Mouse (Mus musculus): ENCODE measurements at regions not wholly inside any gene's neighbourhood (a gene's known extent, or its start where the extent isn't known, plus 50 kb on each side); places are given as distances from the start of the nearest gene placed in this dataset.

GRCm38 (mm10) chr9:50257162-50257561 is 87.6 kb downstream of the Rpl10-ps3 start:
- TF ChIP-seq POLR2A (IDR thresholded peaks at IDR 0.05; ENCODE audit: borderline replicate concordance, extremely low read depth, insufficient read depth, insufficient read length): no peak
- Histone ChIP-seq H3K36me3 (ENCODE audit: control insufficient read depth, insufficient read depth, low read length) (no peaks in the 10 kb centered on the region), H3K4me3 (replicated peaks; ENCODE audit: low read length) (no peak overlapping the region), H3K9me3 (ENCODE audit: control insufficient read depth, low read length) (no peaks in the 10 kb centered on the region), H3K9ac (ENCODE audit: low read depth, low read length, severe bottlenecking) (no peak overlapping the region), H3K27ac (replicated peaks; ENCODE audit: low read depth, low read length) (no peak overlapping the region), H3K27me3 (ENCODE audit: control insufficient read depth, insufficient read depth, low read length) (no peaks in the 10 kb centered on the region), H3K4me1 (ENCODE audit: control insufficient read depth, insufficient read depth, low read length) (no peaks in the 10 kb centered on the region), H3K4me2 (replicated peaks; ENCODE audit: low read depth, low read length, severe bottlenecking) (no peak overlapping the region)
- ATAC-seq (ENCODE audit: low FRiP score, low read depth) (no peak), DNase-seq (ENCODE audit: low spot score) (no peak)
- 70% methylated on average over 3 of the region's 3 CpGs for WGBS

- DNase-seq (ENCODE audit: low spot score) (no peak), ATAC-seq (ENCODE audit: low FRiP score, low read depth) (no peak)
- TF ChIP-seq POLR2A (IDR thresholded peaks at IDR 0.05; ENCODE audit: borderline replicate concordance, extremely low read depth, insufficient read depth, insufficient read length): no peak
- no peak overlapping the region for H3K9ac ChIP-seq (ENCODE audit: low read depth, low read length, severe bottlenecking)
- H3K36me3 ChIP-seq (ENCODE audit: control insufficient read depth, insufficient read depth, low read length): no peaks in the 10 kb centered on the region
- H3K4me3 ChIP-seq (replicated peaks; ENCODE audit: low read length): no peak overlapping the region
- 57% methylated on average over 5 of the region's 5 CpGs for WGBS
- H3K4me1 ChIP-seq (ENCODE audit: control insufficient read depth, insufficient read depth, low read length): no peaks in the 10 kb centered on the region
- no peaks in the 10 kb centered on the region for H3K27me3 ChIP-seq (ENCODE audit: control insufficient read depth, insufficient read depth, low read length)
- no peak overlapping the region for H3K4me2 ChIP-seq (replicated peaks; ENCODE audit: low read depth, low read length, severe bottlenecking)
- no peaks in the 10 kb centered on the region for H3K9me3 ChIP-seq (ENCODE audit: control insufficient read depth, low read length)
- H3K27ac ChIP-seq (replicated peaks; ENCODE audit: low read depth, low read length): no peak overlapping the region
Observed at GRCm38 (mm10) chr9:50244982-50245671, 99.6 kb downstream of the Rpl10-ps3 start.

GRCm38 (mm10) chr9:50240923-50241322 is 103.8 kb downstream of the Rpl10-ps3 start:
- 43% methylated on average over 8 of the region's 8 CpGs for WGBS
- no peak for DNase-seq (ENCODE audit: low spot score)
- no peak for ATAC-seq (ENCODE audit: low FRiP score, low read depth)

GRCm38 (mm10) chr9:50235908-50236307 is 108.9 kb downstream of the Rpl10-ps3 start:
- WGBS: 28% methylated on average over 1 of the region's 1 CpGs
- ATAC-seq (ENCODE audit: low FRiP score, low read depth): no peak
- TF ChIP-seq POLR2A (IDR thresholded peaks at IDR 0.05; ENCODE audit: borderline replicate concordance, extremely low read depth, insufficient read depth, insufficient read length): no peak
- H3K36me3 ChIP-seq (ENCODE audit: control insufficient read depth, insufficient read depth, low read length): no peaks in the 10 kb centered on the region
- no peaks in the 10 kb centered on the region for H3K27me3 ChIP-seq (ENCODE audit: control insufficient read depth, insufficient read depth, low read length)
- DNase-seq (ENCODE audit: low spot score): no peak
- no peaks in the 10 kb centered on the region for H3K9me3 ChIP-seq (ENCODE audit: control insufficient read depth, low read length)
- H3K4me2 ChIP-seq (replicated peaks; ENCODE audit: low read depth, low read length, severe bottlenecking): no peak overlapping the region
- H3K9ac ChIP-seq (ENCODE audit: low read depth, low read length, severe bottlenecking): no peak overlapping the region
- H3K4me1 ChIP-seq (ENCODE audit: control insufficient read depth, insufficient read depth, low read length): peaks cover 9% of the 10 kb centered on the region; the same call in 1 of the 2 replicates
- H3K4me3 ChIP-seq (replicated peaks; ENCODE audit: low read length): no peak overlapping the region
- no peak overlapping the region for H3K27ac ChIP-seq (replicated peaks; ENCODE audit: low read depth, low read length)

More at GRCm38 (mm10) chr9:50240923-50241322, 103.8 kb downstream of the Rpl10-ps3 start:
- Histone ChIP-seq H3K27me3 (ENCODE audit: control insufficient read depth, insufficient read depth, low read length) (no peaks in the 10 kb centered on the region), H3K27ac (replicated peaks; ENCODE audit: low read depth, low read length) (no peak overlapping the region), H3K4me3 (replicated peaks; ENCODE audit: low read length) (no peak overlapping the region), H3K4me1 (ENCODE audit: control insufficient read depth, insufficient read depth, low read length) (peaks cover 8% of the 10 kb centered on the region; the same call in 1 of the 2 replicates), H3K9me3 (ENCODE audit: control insufficient read depth, low read length) (no peaks in the 10 kb centered on the region), H3K9ac (ENCODE audit: low read depth, low read length, severe bottlenecking) (no peak overlapping the region), H3K4me2 (replicated peaks; ENCODE audit: low read depth, low read length, severe bottlenecking) (no peak overlapping the region), H3K36me3 (ENCODE audit: control insufficient read depth, insufficient read depth, low read length) (no peaks in the 10 kb centered on the region)
- TF ChIP-seq POLR2A (IDR thresholded peaks at IDR 0.05; ENCODE audit: borderline replicate concordance, extremely low read depth, insufficient read depth, insufficient read length): no peak

- Histone ChIP-seq H3K9ac (ENCODE audit: low read depth, low read length, severe bottlenecking) (no peak overlapping the region), H3K9me3 (ENCODE audit: control insufficient read depth, low read length) (no peaks in the 10 kb centered on the region), H3K27ac (replicated peaks; ENCODE audit: low read depth, low read length) (no peak overlapping the region), H3K27me3 (ENCODE audit: control insufficient read depth, insufficient read depth, low read length) (no peaks in the 10 kb centered on the region), H3K36me3 (ENCODE audit: control insufficient read depth, insufficient read depth, low read length) (no peaks in the 10 kb centered on the region), H3K4me3 (replicated peaks; ENCODE audit: low read length) (no peak overlapping the region), H3K4me1 (ENCODE audit: control insufficient read depth, insufficient read depth, low read length) (peaks cover 9% of the 10 kb centered on the region; the same call in 1 of the 2 replicates), H3K4me2 (replicated peaks; ENCODE audit: low read depth, low read length, severe bottlenecking) (no peak overlapping the region)
- no peak for TF ChIP-seq POLR2A (IDR thresholded peaks at IDR 0.05; ENCODE audit: borderline replicate concordance, extremely low read depth, insufficient read depth, insufficient read length)
- no peak for DNase-seq (ENCODE audit: low spot score)
- ATAC-seq (ENCODE audit: low FRiP score, low read depth): no peak
- 87% methylated on average over 6 of the region's 6 CpGs for WGBS
Observed at GRCm38 (mm10) chr9:50234655-50235054, 110.1 kb downstream of the Rpl10-ps3 start.

All from limb, embryonic 14.5 days (tissue).